Mouse (Mus musculus): ENCODE data around the gene L3mbtl3. TPM values are rescaled to one million over a fixed set of nuclear protein-coding genes. Genes with fewer than 3 reads are reported as not detected.

L3mbtl3 gene
- polyA plus RNA-seq, 1 experiment: 4.3 TPM

- TF ChIP-seq POLR2A (IDR thresholded peaks at IDR 0.05; ENCODE audit: borderline replicate concordance, low read depth, low read length) (no peak), CTCF (IDR thresholded peaks at IDR 0.05; ENCODE audit: low read depth, low read length) (no peak)
- H3K27ac ChIP-seq (ENCODE audit: insufficient read depth, low read depth, low read length): no peak overlapping the region
- H3K4me1 ChIP-seq (ENCODE audit: control insufficient read depth, insufficient read depth, low read length): no peaks in the 10 kb centered on the region
- H3K4me3 ChIP-seq (ENCODE audit: insufficient read depth, low read length): no peak overlapping the region
Measured at GRCm38 (mm10) chr10:26226734-26227133, 149.0 kb downstream of the L3mbtl3 start.

- Histone ChIP-seq H3K4me1 (ENCODE audit: control insufficient read depth, insufficient read depth, low read length) (no peaks in the 10 kb centered on the region), H3K27ac (ENCODE audit: insufficient read depth, low read depth, low read length) (no peak overlapping the region), H3K4me3 (ENCODE audit: insufficient read depth, low read length) (no peak overlapping the region)
- no peak for TF ChIP-seq POLR2A (IDR thresholded peaks at IDR 0.05; ENCODE audit: borderline replicate concordance, low read depth, low read length)
- no peak for TF ChIP-seq CTCF (IDR thresholded peaks at IDR 0.05; ENCODE audit: low read depth, low read length)
Measured at GRCm38 (mm10) chr10:26226241-26226640, 149.5 kb downstream of the L3mbtl3 start.

Other genes with a start within 250 kb of the L3mbtl3 start
- gene Samd3, start 146.3 kb downstream of the L3mbtl3 start, polyA plus RNA-seq (2012; ENCODE audit: insufficient read depth, insufficient read length, missing spikeins): not detected in 2 replicates